Mouse (Mus musculus) thymus, adult 2 months (tissue): Measurements from ENCODE around the gene Snn. TPM values are rescaled to one million over a fixed set of nuclear protein-coding genes. Genes with fewer than 3 reads are reported as not detected.
A peak's percentile ranks its signal among the peaks of the same experiment; 100 is the strongest.

ENCODE experiments used
- DNase-seq: peaks from one replicate; pipeline ENCODE4 v3.0.0; 2021
- H3K27ac ChIP-seq: fragments of 200-500 bp; 2 replicates; pipeline ENCODE4 v1.5.1; 2012; ENCODE audit warnings: low read length, control low read depth; ENCODE audit not compliant: control insufficient read depth, insufficient read depth
- H3K27me3 ChIP-seq: fragments of 200-500 bp; 2 replicates; pipeline ENCODE4 v1.6.1; 2012; ENCODE audit warnings: mild to moderate bottlenecking, low read length, moderate library complexity, mixed read lengths; ENCODE audit not compliant: control insufficient read depth, insufficient read depth
- H3K36me3 ChIP-seq: fragments of 200-500 bp; 2 replicates; pipeline ENCODE4 v1.6.1; 2012; ENCODE audit warnings: mild to moderate bottlenecking, low read length, moderate library complexity; ENCODE audit not compliant: control insufficient read depth, insufficient read depth
- H3K4me1 ChIP-seq: fragments of 200-500 bp; replicated peaks from 2 replicates; pipeline ENCODE4 v1.6.1; 2012; ENCODE audit warnings: low read length; ENCODE audit not compliant: control insufficient read depth, insufficient read depth
- H3K4me3 ChIP-seq: fragments of 200-500 bp; 2 replicates; pipeline ENCODE4 v1.5.1; 2012; ENCODE audit warnings: mild to moderate bottlenecking, low read length, control low read depth, moderate library complexity; ENCODE audit not compliant: control insufficient read depth, insufficient read depth
- CTCF ChIP-seq: fragments of 200-500 bp; IDR thresholded peaks from 2 replicates; pipeline ENCODE4 v1.5.1; 2012; ENCODE audit warnings: mild to moderate bottlenecking, control low read depth, low read length, moderate library complexity, borderline replicate concordance; ENCODE audit not compliant: control insufficient read depth, poor library complexity, insufficient read depth; ENCODE audit errors: extremely low read depth
- POLR2A ChIP-seq: fragments of 200-500 bp; IDR thresholded peaks from 2 replicates; pipeline ENCODE4 v1.6.1; 2012; ENCODE audit warnings: mild to moderate bottlenecking, low read length, control low read depth, moderate library complexity; ENCODE audit not compliant: control insufficient read depth, poor library complexity, insufficient read depth; ENCODE audit errors: extremely low read depth
- WGBS: fragments of 180-500 bp; shearing (Covaris S2); methylation state at CpG from one replicate; pipeline ENCODE4 v1.1.7; 2018; 5-methylcytosine and 5-hydroxymethylcytosine counted together
- polyA plus RNA-seq: library from polyadenylated mRNA; depleted of rRNA; stranded (reverse); fragments of >200 nt; gene quantifications from 2 replicates; pipeline ENCODE4 v1.2.3, GENCODE M21; 2012

Snn gene
- polyA plus RNA-seq, 1 experiment: 85.4 TPM

DNA sequence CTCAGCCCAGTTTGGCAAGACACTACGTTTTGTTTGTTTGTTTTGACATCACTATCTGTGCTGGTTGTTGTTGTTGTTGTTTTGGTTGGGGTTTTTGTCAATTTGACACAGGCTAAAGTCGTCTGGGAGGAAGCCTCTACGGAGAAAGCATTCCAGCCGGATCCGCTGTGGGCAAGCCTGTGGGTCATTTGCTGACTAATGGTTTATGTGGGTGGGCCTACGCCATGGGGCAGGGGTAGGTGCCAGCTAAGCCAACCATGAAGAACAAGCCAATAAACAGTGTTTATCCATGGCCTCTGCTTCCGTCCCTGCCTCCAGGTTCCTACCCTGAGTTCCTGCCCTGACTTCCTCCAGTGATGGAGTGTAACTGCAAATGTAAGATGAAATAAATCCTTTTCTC, 32.5 kb upstream of the Snn start:
- TF ChIP-seq POLR2A (no peak), CTCF (no peak)
- H3K27ac ChIP-seq: no peak overlapping the region
- no peak for DNase-seq
- no peaks in the 10 kb centered on the region for H3K36me3 ChIP-seq
- H3K27me3 ChIP-seq: no peaks in the 10 kb centered on the region
- 96% methylated on average over 7 of the region's 7 CpGs for WGBS
- no peak overlapping the region for H3K4me3 ChIP-seq
- no peaks in the 10 kb centered on the region for H3K4me1 ChIP-seq

DNA sequence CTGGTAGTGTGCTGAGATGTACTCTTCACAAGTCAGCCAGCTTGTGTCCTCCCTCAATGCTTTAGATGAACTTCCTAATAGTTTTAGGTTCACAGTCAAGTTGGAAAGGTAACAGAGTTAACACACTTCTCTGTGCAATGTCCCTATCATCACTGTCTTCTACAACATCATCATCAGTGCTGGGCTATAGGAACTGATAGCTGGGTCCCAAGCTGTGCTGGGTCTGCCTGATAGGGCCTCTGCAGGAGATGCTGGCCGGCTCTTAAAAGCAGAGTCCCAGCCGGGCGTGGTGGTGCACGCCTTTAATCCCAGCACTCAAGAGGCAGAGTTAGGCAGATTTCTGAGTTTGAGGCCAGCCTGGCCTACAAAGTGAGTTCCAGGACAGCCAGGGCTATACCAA, 29.9 kb upstream of the Snn start:
- no peak overlapping the region for H3K27ac ChIP-seq
- H3K36me3 ChIP-seq: no peaks in the 10 kb centered on the region
- DNase-seq: no peak
- no peaks in the 10 kb centered on the region for H3K4me1 ChIP-seq
- TF ChIP-seq POLR2A (no peak), CTCF (no peak)
- no peak overlapping the region for H3K4me3 ChIP-seq
- H3K27me3 ChIP-seq: no peaks in the 10 kb centered on the region
- 97% methylated on average over 4 of the region's 4 CpGs for whole genome bisulfite sequencing

DNA sequence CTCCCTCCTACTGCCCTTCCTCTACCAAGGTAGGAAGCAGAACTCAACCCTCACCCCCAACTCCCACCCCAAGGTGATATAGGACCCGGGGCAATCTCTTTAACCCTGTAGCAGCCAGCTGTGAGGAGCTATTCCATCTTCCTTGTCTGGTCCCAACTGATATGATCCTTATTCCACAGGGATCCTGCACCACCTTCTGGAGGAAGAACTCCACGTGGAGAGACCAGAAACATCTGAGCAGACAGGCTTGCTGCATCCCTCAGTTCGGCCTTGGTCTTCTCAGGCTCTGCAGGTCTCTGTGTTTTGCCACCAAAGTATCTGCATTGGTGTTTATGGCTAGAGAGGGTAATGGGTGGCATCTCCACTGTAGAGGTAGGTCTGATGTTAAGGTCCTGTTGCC, 29.4 kb upstream of the Snn start:
- Histone ChIP-seq H3K4me3 (no peak overlapping the region), H3K27me3 (no peaks in the 10 kb centered on the region), H3K4me1 (no peaks in the 10 kb centered on the region), H3K27ac (no peak overlapping the region), H3K36me3 (no peaks in the 10 kb centered on the region)
- TF ChIP-seq POLR2A (no peak), CTCF (no peak)
- DNase-seq: no peak
- 75% methylated on average over 3 of the region's 3 CpGs for WGBS

DNA sequence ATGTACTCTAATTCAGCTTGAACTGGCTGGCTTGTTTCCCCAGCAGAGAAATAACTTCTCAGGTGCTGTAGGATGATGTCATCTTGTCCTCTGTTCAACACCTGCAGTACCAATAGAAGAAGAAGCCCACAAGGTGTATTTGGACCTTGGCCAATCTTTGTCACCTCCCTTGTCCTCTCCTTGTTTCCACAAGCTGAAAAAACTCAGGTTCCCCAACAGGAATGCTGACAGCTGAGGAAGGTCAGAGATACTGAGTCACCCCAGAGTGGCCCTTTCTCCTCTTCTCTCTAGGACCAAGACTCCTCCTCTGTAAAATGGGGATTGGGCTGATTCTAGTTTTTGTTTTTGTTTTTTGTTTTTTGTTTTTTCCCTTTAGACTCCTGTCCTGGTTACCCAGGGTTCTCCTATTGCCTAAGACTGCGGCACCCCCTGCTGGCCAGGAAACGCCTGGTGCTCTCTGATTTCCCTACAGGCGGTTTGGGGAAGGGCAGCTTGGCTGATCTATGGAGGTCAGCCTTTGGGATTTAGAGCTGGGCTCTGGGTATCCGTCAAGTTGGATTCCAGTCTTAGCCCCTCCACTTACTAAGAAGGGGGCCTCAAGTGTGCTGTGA, 26.4 kb upstream of the Snn start:
- Histone ChIP-seq H3K27me3 (no peaks in the 10 kb centered on the region), H3K36me3 (no peaks in the 10 kb centered on the region), H3K4me1 (no peaks in the 10 kb centered on the region), H3K27ac (no peak overlapping the region), H3K4me3 (no peak overlapping the region)
- peak; percentile 86 for DNase-seq
- WGBS: 2% methylated on average over 4 of the region's 4 CpGs
- TF ChIP-seq POLR2A (no peak), CTCF (peak; percentile 99)

DNA sequence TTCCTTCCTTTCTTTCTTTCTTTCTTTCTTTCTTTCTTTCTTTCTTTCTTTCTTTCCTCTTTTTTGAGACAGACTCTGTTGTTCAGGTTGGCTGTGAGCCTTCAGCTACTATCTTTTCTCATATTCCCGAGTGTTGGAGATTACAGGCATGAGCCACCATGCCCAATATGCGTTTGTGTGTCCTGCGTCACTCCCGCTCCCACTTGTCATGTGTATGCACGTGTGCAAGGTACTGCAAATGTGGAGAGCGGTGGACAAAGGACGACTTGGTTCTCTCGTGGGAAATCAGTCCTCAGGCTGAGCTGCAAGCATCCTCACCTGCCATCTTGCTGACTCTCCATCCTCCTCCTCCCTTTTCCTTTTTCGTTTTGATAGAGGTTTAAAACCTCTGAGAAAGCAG, 25.5 kb upstream of the Snn start:
- Histone ChIP-seq H3K27ac (no peak overlapping the region), H3K4me3 (no peak overlapping the region), H3K36me3 (no peaks in the 10 kb centered on the region), H3K27me3 (no peaks in the 10 kb centered on the region), H3K4me1 (no peaks in the 10 kb centered on the region)
- no peak for TF ChIP-seq CTCF
- TF ChIP-seq POLR2A: no peak
- no peak for DNase-seq
- WGBS: 86% methylated on average over 9 of the region's 9 CpGs

DNA sequence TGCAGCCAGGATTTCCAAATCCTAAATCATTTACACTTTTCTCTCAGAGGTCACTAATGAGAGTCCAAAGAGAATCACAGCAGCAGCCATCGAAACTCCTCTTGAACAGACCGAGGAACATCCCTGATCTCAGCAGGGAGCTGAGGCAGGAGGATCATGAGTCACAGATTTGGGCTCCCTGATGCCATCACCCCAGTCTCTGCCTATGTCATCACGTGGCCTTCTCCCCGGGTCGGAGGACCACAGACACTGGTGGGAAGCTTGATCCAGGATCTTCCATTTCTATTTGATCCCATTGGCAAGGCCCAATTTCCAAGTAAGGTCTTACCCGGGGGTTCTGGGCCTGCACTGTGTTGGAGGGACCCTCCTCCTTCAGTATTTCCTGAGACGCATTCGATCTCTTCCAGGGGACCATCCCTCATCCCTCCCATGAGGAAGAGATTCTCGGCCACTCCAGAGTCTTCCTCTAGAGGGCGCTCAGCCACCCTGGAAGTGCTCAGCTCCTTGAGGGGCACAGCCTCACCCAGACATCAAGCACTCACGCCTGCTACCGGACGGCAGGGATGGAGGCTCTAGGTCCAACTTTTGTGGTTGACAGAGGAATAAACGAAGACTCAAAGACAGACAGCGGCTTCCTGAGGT, 24.8 kb upstream of the Snn start:
- H3K36me3 ChIP-seq: no peaks in the 10 kb centered on the region
- H3K4me1 ChIP-seq: no peaks in the 10 kb centered on the region
- TF ChIP-seq CTCF: peak; percentile 93; the same call in 1 of the 2 replicates
- no peak for TF ChIP-seq POLR2A
- 27% methylated on average over 15 of the region's 15 CpGs for WGBS
- DNase-seq: peak; percentile 73
- no peaks in the 10 kb centered on the region for H3K27me3 ChIP-seq
- no peak overlapping the region for H3K4me3 ChIP-seq
- H3K27ac ChIP-seq: no peak overlapping the region

DNA sequence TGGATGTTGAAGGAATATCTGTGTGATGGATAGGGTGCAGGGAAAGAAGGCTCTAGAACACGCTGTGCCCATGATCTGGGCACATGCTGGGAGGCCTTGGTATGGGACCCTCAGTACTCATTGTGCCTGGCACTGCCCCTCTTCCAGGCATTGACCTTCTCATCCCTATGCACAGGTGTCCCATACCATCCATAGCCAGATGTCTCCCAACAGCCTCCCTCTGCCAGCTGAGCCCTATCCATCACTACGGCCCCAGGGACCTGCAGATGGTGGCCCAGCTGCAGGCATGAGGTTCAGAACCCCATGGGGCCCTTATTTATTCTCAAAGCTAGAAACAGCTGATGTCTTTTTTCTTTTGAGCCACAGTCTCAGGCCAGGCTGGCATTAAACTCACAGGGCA, 20.1 kb upstream of the Snn start:
- no peaks in the 10 kb centered on the region for H3K27me3 ChIP-seq
- no peaks in the 10 kb centered on the region for H3K4me1 ChIP-seq
- no peak overlapping the region for H3K27ac ChIP-seq
- H3K36me3 ChIP-seq: no peaks in the 10 kb centered on the region
- no peak overlapping the region for H3K4me3 ChIP-seq
- WGBS: 96% methylated on average over 2 of the region's 2 CpGs
- TF ChIP-seq CTCF (no peak), POLR2A (no peak)
- DNase-seq: no peak

DNA sequence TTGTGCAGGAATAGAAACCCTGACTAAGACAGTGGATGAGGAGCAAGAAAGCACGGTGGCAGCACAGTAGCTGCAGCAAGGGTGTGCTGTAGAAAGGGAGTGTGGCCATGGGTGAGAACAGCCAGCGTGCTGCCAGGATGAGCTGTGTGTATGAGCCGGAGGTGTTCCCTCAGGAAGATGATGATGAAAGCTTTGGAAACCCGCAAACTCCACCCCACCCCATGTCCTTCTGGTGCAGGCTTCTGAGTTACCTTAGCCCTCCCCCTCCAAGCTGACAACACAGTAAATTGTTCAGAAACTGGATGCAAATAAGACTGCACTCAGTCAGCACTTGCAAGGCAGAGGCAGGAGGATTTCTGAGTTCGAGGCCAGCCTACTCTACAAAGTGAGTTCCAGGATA, 17.5 kb upstream of the Snn start:
- no peaks in the 10 kb centered on the region for H3K27me3 ChIP-seq
- 98% methylated on average over 5 of the region's 5 CpGs for WGBS
- H3K4me3 ChIP-seq: no peak overlapping the region
- H3K4me1 ChIP-seq: no peaks in the 10 kb centered on the region
- DNase-seq: no peak
- no peak overlapping the region for H3K27ac ChIP-seq
- no peaks in the 10 kb centered on the region for H3K36me3 ChIP-seq
- TF ChIP-seq CTCF (no peak), POLR2A (no peak)
